Mouse (Mus musculus): ENCODE data around the gene Skida1. TPM values are rescaled to one million over a fixed set of nuclear protein-coding genes. Genes with fewer than 3 reads are reported as not detected.

Gene Skida1
- polyA plus RNA-seq, 2 experiments from 2014 or later = 0.25 to 0.48 TPM

- no peak for ATAC-seq
Observed at GRCm38 (mm10) chr2:18015581-18015980, 33.3 kb downstream of the Skida1 start.

- ATAC-seq = no peak
Observed at GRCm38 (mm10) chr2:18012866-18013265, 36.0 kb downstream of the Skida1 start.

GRCm38 (mm10) chr2:18011226-18011625, 37.6 kb downstream of the Skida1 start:
- no peak for ATAC-seq

- ATAC-seq = no peak
Observed at GRCm38 (mm10) chr2:18005137-18005536, 43.7 kb downstream of the Skida1 start.

GRCm38 (mm10) chr2:18004286-18004685, 44.6 kb downstream of the Skida1 start:
- ATAC-seq = no peak

- no peak for ATAC-seq
Observed at GRCm38 (mm10) chr2:18002306-18002705, 46.5 kb downstream of the Skida1 start.

- no peak for ATAC-seq
Observed at GRCm38 (mm10) chr2:17996858-17997257, 52.0 kb downstream of the Skida1 start, which contains the start of gene H2al2a. H2al2a (minus strand) TSS chr2:17996958.

Other genes with a start within 250 kb of the Skida1 start
- not detected for gene H2al2a, start 52.1 kb downstream of the Skida1 start, polyA plus RNA-seq (2017; shearing (Covaris generic))
- 1 to 10 TPM; 2.3 to 2.9 TPM for gene A930004D18Rik, start 11.3 kb downstream of the Skida1 start, polyA plus RNA-seq (2017; shearing (Covaris generic))
- gene Mllt10, start 6.2 kb upstream of the Skida1 start, polyA plus RNA-seq (2017; shearing (Covaris generic)) = 10 to 100 TPM; 34.0 to 36.9 TPM

All from activated CD4-positive, CD25-positive, alpha-beta regulatory T cell, adult 4 months (primary cell).